Mouse (Mus musculus) kidney, adult 9 months (tissue): Measurements from ENCODE around the gene Man2c1.

Source experiments
- DNase-seq: peaks from one replicate; pipeline ENCODE4 v3.0.0; 2022

Man2c1 gene

GRCm38 (mm10) chr9:57130577-57131433 lies at the start of gene Man2c1:
Gene Man2c1 (plus strand): TSS chr9:57130690.
- peak; percentile 96 for DNase-seq

GRCm38 (mm10) chr9:57082236-57082635 lies 48.3 kb upstream of the Man2c1 start:
- DNase-seq = peak; percentile 30

- DNase-seq = peak; percentile 40
Observed at GRCm38 (mm10) chr9:57117261-57117755, 13.2 kb upstream of the Man2c1 start.

- DNase-seq = no peak
Observed at GRCm38 (mm10) chr9:57129641-57130040, 849 bp upstream of the Man2c1 start.

GRCm38 (mm10) chr9:57137246-57137645 lies 6.8 kb downstream of the Man2c1 start:
- DNase-seq = no peak

GRCm38 (mm10) chr9:57137777-57138176 lies 7.3 kb downstream of the Man2c1 start:
- DNase-seq = no peak

- no peak for DNase-seq
Observed at GRCm38 (mm10) chr9:57138507-57138906, 8.0 kb downstream of the Man2c1 start.

- DNase-seq = no peak
Observed at GRCm38 (mm10) chr9:57139110-57139509, 8.6 kb downstream of the Man2c1 start.

GRCm38 (mm10) chr9:57139571-57139970 lies 9.1 kb downstream of the Man2c1 start:
- no peak for DNase-seq

GRCm38 (mm10) chr9:57141417-57142353 lies 11.2 kb downstream of the Man2c1 start:
- DNase-seq = no peak

GRCm38 (mm10) chr9:57143212-57143611 lies 12.7 kb downstream of the Man2c1 start:
- no peak for DNase-seq

GRCm38 (mm10) chr9:57144830-57145229 lies 14.3 kb downstream of the Man2c1 start:
- no peak for DNase-seq

- no peak for DNase-seq
Observed at GRCm38 (mm10) chr9:57146451-57147066, 16.1 kb downstream of the Man2c1 start.

GRCm38 (mm10) chr9:57147205-57148143 lies 17.0 kb downstream of the Man2c1 start:
- DNase-seq = peak; percentile 28

- DNase-seq = peak; percentile 91
Observed at GRCm38 (mm10) chr9:57148144-57148878, 17.8 kb downstream of the Man2c1 start, which contains the start of gene Neil1. Gene Neil1 (minus strand): TSS chr9:57148305.

- no peak for DNase-seq
Observed at GRCm38 (mm10) chr9:57149021-57149420, 18.5 kb downstream of the Man2c1 start.

GRCm38 (mm10) chr9:57150192-57150591 lies 19.7 kb downstream of the Man2c1 start:
- DNase-seq = no peak

GRCm38 (mm10) chr9:57152331-57152730 lies 21.8 kb downstream of the Man2c1 start:
- no peak for DNase-seq

- no peak for DNase-seq
Observed at GRCm38 (mm10) chr9:57156383-57156782, 25.9 kb downstream of the Man2c1 start.

GRCm38 (mm10) chr9:57156823-57157222 lies 26.3 kb downstream of the Man2c1 start:
- DNase-seq = no peak

- no peak for DNase-seq
Observed at GRCm38 (mm10) chr9:57157499-57157898, 27.0 kb downstream of the Man2c1 start.
